Mouse (Mus musculus) stomach, embryonic 14.5 days (tissue): ENCODE results near the gene Tenm4. TPM values are rescaled to one million over a fixed set of nuclear protein-coding genes. Genes with fewer than 3 reads are reported as not detected.

Source experiments
- ATAC-seq: fragments of 200-750 bp; cut with Nextera tagmentation; 2 replicates; pipeline ENCODE4 v1.8.0; 2017; ENCODE audit warnings: low read depth, moderate TSS enrichment; ENCODE audit not compliant: insufficient number of reproducible peaks, insufficient read depth, low FRiP score
- H3K27ac ChIP-seq: fragments of 300-500 bp; sonication (generic); 2 replicates; pipeline ENCODE4 v1.5.1; 2014; ENCODE audit warnings: mild to moderate bottlenecking, low read length, moderate library complexity, mixed read lengths
- H3K27me3 ChIP-seq: fragments of 300-500 bp; sonication (generic); 2 replicates; pipeline ENCODE4 v1.6.1; 2014; ENCODE audit warnings: low read length, control low read depth, mixed read lengths; ENCODE audit not compliant: control insufficient read depth, insufficient read depth
- H3K36me3 ChIP-seq: fragments of 300-500 bp; sonication (generic); 2 replicates; pipeline ENCODE4 v1.6.1; 2014; ENCODE audit warnings: mild to moderate bottlenecking, control low read depth, low read length, moderate library complexity, mixed read lengths; ENCODE audit not compliant: control insufficient read depth, insufficient read depth
- H3K4me1 ChIP-seq: fragments of 300-500 bp; sonication (generic); 2 replicates; pipeline ENCODE4 v1.6.1; 2014; ENCODE audit warnings: low read length, control low read depth, mixed read lengths; ENCODE audit not compliant: control insufficient read depth, insufficient read depth
- H3K4me2 ChIP-seq: fragments of 300-500 bp; sonication (generic); replicated peaks from 2 replicates; pipeline ENCODE4 v1.6.1; 2014; ENCODE audit warnings: low read depth, low read length, control low read depth
- H3K4me3 ChIP-seq: fragments of 300-500 bp; sonication (generic); 2 replicates; pipeline ENCODE4 v1.5.1; 2014; ENCODE audit warnings: low read depth, low read length, control low read depth
- H3K9ac ChIP-seq: fragments of 300-500 bp; sonication (generic); replicated peaks from 2 replicates; pipeline ENCODE4 v1.6.1; 2014; ENCODE audit warnings: low read depth, mild to moderate bottlenecking, control low read depth, low read length, moderate library complexity, mixed read lengths
- H3K9me3 ChIP-seq: fragments of 300-500 bp; sonication (generic); 2 replicates; pipeline ENCODE4 v1.6.1; 2016; ENCODE audit warnings: low read depth, low read length, control low read depth; ENCODE audit not compliant: control insufficient read depth
- WGBS: fragments of 180-500 bp; shearing (Covaris S2); extraction: QIAGEN DNeasy Blood & Tissue Kit; methylation state at CpG from one replicate; pipeline ENCODE4 v1.1.7; 2014; 5-methylcytosine and 5-hydroxymethylcytosine counted together
- polyA plus RNA-seq: library from polyadenylated mRNA; unstranded; fragments of >200 nt; fragmentation: Nextera tagmentation; extraction: Ambion mirVana; gene quantifications from 2 replicates; pipeline ENCODE4 v1.2.1, GENCODE M21; 2014

The Tenm4 gene
- polyA plus RNA-seq, 1 experiment from 2014 or later: 28.8 TPM

DNA sequence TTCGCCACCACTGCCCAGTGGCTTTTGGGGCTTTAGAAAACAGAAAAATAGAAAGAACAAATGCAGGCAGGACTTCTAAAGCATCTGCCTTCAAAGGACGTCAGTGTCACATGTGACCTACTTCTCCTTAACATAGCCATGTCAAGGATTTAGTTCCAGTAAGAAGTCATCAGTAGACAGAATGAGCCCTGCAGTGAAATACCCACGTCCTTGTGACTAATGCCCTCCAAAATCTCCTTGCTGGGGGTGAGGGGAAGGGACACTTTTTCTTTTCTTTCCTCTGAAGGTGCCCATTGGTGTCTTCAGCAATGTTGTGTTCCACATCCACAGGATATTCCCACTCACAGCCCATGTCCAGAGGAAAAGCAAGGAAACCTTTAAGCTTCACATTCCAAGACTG, 596.0 kb downstream of the Tenm4 start:
- Histone ChIP-seq H3K27ac (no peak overlapping the region), H3K9me3 (0 out of 2 replicates have a peak, but pooled peaks cover 4% of the 10 kb centered on the region), H3K4me3 (no peak overlapping the region), H3K9ac (no peak overlapping the region), H3K36me3 (no peaks in the 10 kb centered on the region), H3K4me2 (no peak overlapping the region), H3K27me3 (no peaks in the 10 kb centered on the region), H3K4me1 (0 out of 2 replicates have a peak, but pooled peaks cover 7% of the 10 kb centered on the region)
- 79% methylated on average over 3 of the region's 3 CpGs for WGBS
- ATAC-seq: no peak

DNA sequence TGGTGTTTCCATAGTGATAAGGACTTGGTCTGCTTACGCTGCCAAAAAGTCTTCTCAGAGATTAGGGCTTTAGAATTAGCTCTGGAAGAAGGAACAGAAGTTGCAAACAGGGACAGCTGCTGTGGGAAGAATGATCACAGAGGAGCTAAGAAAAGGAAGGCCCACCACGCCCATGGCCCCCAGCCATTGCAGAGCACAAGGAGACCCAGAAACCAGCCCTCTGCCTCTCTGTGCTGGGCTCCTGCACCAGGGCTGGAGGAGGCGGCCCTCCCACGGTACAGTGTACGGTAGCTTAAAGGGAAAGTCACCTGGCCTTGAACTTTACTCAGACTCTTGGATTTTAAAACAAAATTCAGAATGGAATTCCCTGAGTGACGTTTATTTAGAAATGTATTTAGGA, 597.7 kb downstream of the Tenm4 start:
- Histone ChIP-seq H3K36me3 (no peaks in the 10 kb centered on the region), H3K4me1 (0 out of 2 replicates have a peak, but pooled peaks cover 7% of the 10 kb centered on the region), H3K9me3 (peaks cover 4% of the 10 kb centered on the region; the same call in 1 of the 2 replicates), H3K4me3 (no peak overlapping the region), H3K27ac (peak overlapping the region; percentile 74), H3K4me2 (no peak overlapping the region), H3K27me3 (no peaks in the 10 kb centered on the region), H3K9ac (no peak overlapping the region)
- ATAC-seq: no peak
- WGBS: 52% methylated on average over 6 of the region's 6 CpGs

DNA sequence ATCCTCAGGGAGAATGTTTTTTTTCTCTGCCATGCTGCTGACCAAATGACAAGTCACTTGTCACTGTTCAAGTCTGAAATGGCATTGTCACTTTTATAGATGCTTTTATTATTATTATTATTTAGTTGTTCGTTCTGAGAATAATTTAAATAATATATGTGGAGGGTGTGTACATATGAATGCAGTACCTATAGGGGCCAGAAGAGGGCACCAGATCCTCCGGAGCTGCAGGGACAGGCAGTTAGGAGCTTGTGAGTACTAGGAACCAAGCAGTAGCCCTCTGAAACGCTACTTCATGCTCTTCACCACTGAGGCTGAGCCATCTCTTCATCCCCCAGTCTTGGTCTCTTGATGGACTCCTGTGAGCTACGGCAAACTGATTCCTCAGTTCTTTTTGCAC, 598.7 kb downstream of the Tenm4 start:
- 70% methylated on average over 4 of the region's 4 CpGs for WGBS
- Histone ChIP-seq H3K9ac (no peak overlapping the region), H3K27ac (no peak overlapping the region), H3K27me3 (no peaks in the 10 kb centered on the region), H3K4me1 (0 out of 2 replicates have a peak, but pooled peaks cover 14% of the 10 kb centered on the region), H3K4me2 (no peak overlapping the region), H3K4me3 (no peak overlapping the region), H3K36me3 (no peaks in the 10 kb centered on the region), H3K9me3 (peaks cover 4% of the 10 kb centered on the region; the same call in 1 of the 2 replicates)
- ATAC-seq: no peak

DNA sequence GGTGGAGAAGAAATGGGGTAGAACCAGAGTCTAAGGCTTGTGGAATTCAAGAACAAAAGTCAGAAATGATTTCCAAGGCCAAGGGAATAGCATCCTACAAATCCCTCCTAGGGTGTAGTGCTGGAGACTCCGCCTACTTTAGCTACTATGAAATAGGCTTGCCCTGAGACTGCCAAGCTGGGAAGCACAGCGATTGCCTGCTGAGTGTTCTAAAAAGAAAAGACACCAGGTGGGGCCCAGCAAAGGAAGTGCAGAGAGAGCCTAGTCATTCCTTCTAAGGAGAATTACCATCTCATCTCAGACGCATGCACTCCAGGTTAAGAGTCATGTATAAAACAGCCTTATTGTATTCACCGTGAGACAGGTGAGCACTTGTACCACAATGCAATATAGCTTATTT, 601.9 kb downstream of the Tenm4 start:
- Histone ChIP-seq H3K4me2 (no peak overlapping the region), H3K9ac (no peak overlapping the region), H3K4me1 (peaks cover 26% of the 10 kb centered on the region), H3K27ac (no peak overlapping the region), H3K36me3 (no peaks in the 10 kb centered on the region), H3K9me3 (peaks cover 9% of the 10 kb centered on the region; the same call in 1 of the 2 replicates), H3K4me3 (no peak overlapping the region), H3K27me3 (no peaks in the 10 kb centered on the region)
- WGBS: 82% methylated on average over 4 of the region's 4 CpGs
- ATAC-seq: no peak

DNA sequence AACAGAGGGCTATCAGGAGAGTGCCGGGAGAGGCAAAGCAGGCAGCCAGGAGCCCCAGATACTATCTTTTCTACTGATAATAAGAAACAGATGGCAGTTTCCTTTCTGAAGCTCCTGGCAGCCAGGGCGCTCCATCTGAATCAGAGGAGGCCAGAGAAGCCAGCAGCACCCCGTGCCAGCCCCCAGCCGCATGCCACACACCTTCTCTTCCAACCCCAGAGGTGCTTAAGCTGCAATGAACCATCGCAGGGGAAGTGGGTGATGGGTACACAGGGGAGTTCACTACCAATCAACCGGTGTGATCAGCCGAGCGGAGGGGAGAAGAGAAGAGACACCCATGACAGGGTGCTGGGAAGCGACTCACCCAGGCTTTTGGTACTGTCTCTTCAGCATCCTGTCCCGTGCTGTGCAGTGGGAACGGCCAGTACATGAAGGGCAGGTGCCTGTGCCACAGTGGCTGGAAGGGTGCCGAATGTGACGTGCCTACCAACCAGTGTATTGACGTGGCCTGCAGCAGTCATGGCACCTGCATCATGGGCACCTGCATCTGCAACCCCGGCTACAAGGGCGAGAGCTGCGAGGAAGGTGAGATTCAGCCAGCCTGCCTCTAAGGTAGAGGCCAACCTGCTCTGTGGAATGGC, 602.7 kb downstream of the Tenm4 start:
- peaks cover 25% of the 10 kb centered on the region for H3K4me1 ChIP-seq
- H3K27ac ChIP-seq: peak overlapping the region; percentile 89; the same call in 1 of the 2 replicates
- ATAC-seq: no peak
- H3K4me3 ChIP-seq: no peak overlapping the region
- H3K36me3 ChIP-seq: no peaks in the 10 kb centered on the region
- H3K9ac ChIP-seq: no peak overlapping the region
- no peaks in the 10 kb centered on the region for H3K27me3 ChIP-seq
- no peak overlapping the region for H3K4me2 ChIP-seq
- WGBS: 88% methylated on average over 17 of the region's 17 CpGs
- H3K9me3 ChIP-seq: peaks cover 5% of the 10 kb centered on the region; the same call in 1 of the 2 replicates

DNA sequence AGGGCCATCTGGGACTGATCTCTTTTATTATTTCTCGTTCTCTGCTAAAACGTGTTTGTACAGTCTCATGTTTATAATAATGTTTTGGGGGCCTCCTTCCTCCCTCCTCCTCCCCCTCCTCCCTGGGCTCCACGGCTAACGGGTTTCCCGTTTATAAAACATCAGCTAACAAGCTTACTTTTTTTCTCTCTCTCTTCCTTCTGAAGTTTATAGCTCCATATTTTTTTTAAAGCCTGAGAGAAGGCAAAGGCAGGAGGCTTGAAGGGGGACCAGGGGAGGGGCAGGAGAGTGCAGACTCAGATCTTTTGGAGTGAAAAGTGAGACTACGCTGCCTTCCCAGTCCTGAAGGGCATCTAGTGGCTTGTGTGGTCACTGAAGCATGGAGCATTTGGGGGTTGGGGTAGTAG, 604.0 kb downstream of the Tenm4 start:
- peak overlapping the region; percentile 93 for H3K27ac ChIP-seq
- WGBS: 20% methylated on average over 6 of the region's 6 CpGs
- peaks cover 19% of the 10 kb centered on the region for H3K4me1 ChIP-seq
- no peak overlapping the region for H3K4me3 ChIP-seq
- peak; percentile 69; the same call in 1 of the 2 replicates for ATAC-seq
- peaks cover 5% of the 10 kb centered on the region; the same call in 1 of the 2 replicates for H3K9me3 ChIP-seq
- no peaks in the 10 kb centered on the region for H3K27me3 ChIP-seq
- H3K36me3 ChIP-seq: no peaks in the 10 kb centered on the region
- H3K9ac ChIP-seq: no peak overlapping the region
- H3K4me2 ChIP-seq: no peak overlapping the region

DNA sequence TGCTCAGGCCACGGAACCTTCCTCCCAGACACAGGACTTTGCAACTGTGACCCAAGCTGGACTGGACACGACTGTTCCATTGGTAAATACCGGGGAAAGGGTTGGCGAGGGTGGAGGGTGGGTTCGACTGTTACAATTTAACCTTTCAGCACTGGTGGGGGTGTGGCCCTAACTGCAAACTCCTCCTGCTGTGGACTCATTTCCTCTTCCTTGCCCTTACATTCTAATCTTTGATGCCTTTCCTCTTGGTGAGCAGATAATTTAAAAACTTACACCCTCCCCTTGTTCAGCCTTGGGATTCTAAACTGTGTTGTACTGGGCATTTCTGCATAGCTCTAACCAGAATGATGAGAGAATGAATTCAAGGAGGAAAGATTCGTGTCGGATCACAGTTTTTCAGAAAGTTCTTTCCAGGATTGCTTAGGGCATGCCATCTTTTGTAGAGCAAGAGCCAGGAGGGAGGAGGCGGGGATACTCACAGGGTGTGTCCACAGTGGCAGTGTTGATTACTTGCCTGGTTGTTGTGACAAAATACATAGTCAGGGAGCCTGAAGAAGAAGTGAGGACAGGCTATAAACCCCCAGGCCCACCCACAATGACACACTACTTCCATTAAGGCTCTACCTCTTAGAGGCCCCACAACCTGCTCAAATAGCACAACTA, 607.0 kb downstream of the Tenm4 start:
- ATAC-seq: no peak
- 0 out of 2 replicates have a peak, but pooled peaks cover 5% of the 10 kb centered on the region for H3K9me3 ChIP-seq
- H3K4me3 ChIP-seq: no peak overlapping the region
- H3K4me2 ChIP-seq: no peak overlapping the region
- H3K9ac ChIP-seq: no peak overlapping the region
- H3K4me1 ChIP-seq: peaks cover 19% of the 10 kb centered on the region
- H3K36me3 ChIP-seq: no peaks in the 10 kb centered on the region
- 84% methylated on average over 8 of the region's 8 CpGs for WGBS
- H3K27ac ChIP-seq: no peak overlapping the region
- no peaks in the 10 kb centered on the region for H3K27me3 ChIP-seq

DNA sequence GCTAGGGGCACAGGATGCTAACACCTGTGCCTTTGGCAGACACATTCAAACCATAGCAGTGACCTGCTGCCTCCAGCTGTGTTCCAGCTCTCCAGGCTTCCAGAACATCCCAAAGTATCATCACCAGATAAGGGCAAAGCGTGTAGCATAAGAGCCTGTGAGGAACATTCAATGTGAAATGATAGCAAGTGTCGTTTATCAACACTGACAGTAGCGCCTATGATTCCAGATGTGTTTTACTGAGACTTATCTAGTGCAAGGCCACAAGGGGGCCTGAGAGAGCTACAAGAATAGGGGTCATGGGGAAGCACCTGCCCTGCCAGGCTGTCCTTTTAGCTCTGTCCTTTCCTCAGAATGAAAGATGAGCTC, 607.5 kb downstream of the Tenm4 start:
- Histone ChIP-seq H3K27ac (no peak overlapping the region), H3K27me3 (no peaks in the 10 kb centered on the region), H3K4me3 (no peak overlapping the region), H3K9ac (no peak overlapping the region), H3K36me3 (no peaks in the 10 kb centered on the region), H3K4me1 (peaks cover 19% of the 10 kb centered on the region), H3K4me2 (no peak overlapping the region), H3K9me3 (0 out of 2 replicates have a peak, but pooled peaks cover 5% of the 10 kb centered on the region)
- no peak for ATAC-seq
- 65% methylated on average over 3 of the region's 3 CpGs for WGBS
